Mouse (Mus musculus) heart, embryonic 12.5 days (tissue): Measurements from ENCODE around the gene Ccr1l1. TPM values are rescaled to one million over a fixed set of nuclear protein-coding genes. Genes with fewer than 3 reads are reported as not detected.
"Not testable (repeated sequence)": the region's sequence is repeated elsewhere in the genome, so short reads cannot be mapped to it uniquely, and the experiment has no call there.

Source experiments
- ATAC-seq: fragments of 200-750 bp; cut with Nextera tagmentation; 2 replicates; pipeline ENCODE4 v1.8.0; 2017; ENCODE audit warnings: moderate TSS enrichment, moderate library complexity; ENCODE audit not compliant: insufficient number of reproducible peaks, low FRiP score
- H3K27ac ChIP-seq: fragments of 300-500 bp; sonication (generic); 2 replicates; pipeline ENCODE4 v1.5.1; 2016; ENCODE audit warnings: mild to moderate bottlenecking, moderate library complexity; ENCODE audit not compliant: poor library complexity, severe bottlenecking
- H3K27me3 ChIP-seq: fragments of 300-500 bp; sonication (generic); replicated peaks from 2 replicates; pipeline ENCODE4 v1.6.1; 2016; ENCODE audit warnings: mild to moderate bottlenecking, moderate library complexity
- H3K36me3 ChIP-seq: fragments of 300-500 bp; sonication (generic); 2 replicates; pipeline ENCODE4 v1.6.1; 2016; ENCODE audit warnings: mild to moderate bottlenecking, moderate library complexity
- H3K4me1 ChIP-seq: fragments of 300-500 bp; sonication (generic); replicated peaks from 2 replicates; pipeline ENCODE4 v1.6.1; 2016; ENCODE audit warnings: mild to moderate bottlenecking
- H3K4me2 ChIP-seq: fragments of 300-500 bp; sonication (generic); 2 replicates; pipeline ENCODE4 v1.6.1; 2016; ENCODE audit warnings: mild to moderate bottlenecking, moderate library complexity
- H3K4me3 ChIP-seq: fragments of 300-500 bp; sonication (generic); 2 replicates; pipeline ENCODE4 v1.5.1; 2016; ENCODE audit warnings: mild to moderate bottlenecking
- H3K9ac ChIP-seq: fragments of 300-500 bp; sonication (generic); 2 replicates; pipeline ENCODE4 v1.6.1; 2016; ENCODE audit warnings: mild to moderate bottlenecking, moderate library complexity
- H3K9me3 ChIP-seq: fragments of 300-500 bp; sonication (generic); replicated peaks from 2 replicates; pipeline ENCODE4 v1.6.1; 2016; ENCODE audit warnings: mild to moderate bottlenecking, moderate library complexity
- WGBS: fragments of 180-500 bp; shearing (Covaris S2); methylation state at CpG from one replicate; pipeline ENCODE4 v1.1.7; 2016; 5-methylcytosine and 5-hydroxymethylcytosine counted together
- polyA plus RNA-seq: library from polyadenylated mRNA; unstranded; fragments of >200 nt; fragmentation: Nextera tagmentation; extraction: Ambion mirVana; gene quantifications from 2 replicates; pipeline ENCODE4 v1.2.1, GENCODE M21; 2016

Ccr1l1 gene
- polyA plus RNA-seq, 1 experiment from 2014 or later, result not detected

- Histone ChIP-seq H3K4me2 (no peak overlapping the region), H3K4me3 (no peak overlapping the region), H3K27ac (no peak overlapping the region), H3K9ac (no peak overlapping the region), H3K4me1 (no peaks in the 10 kb centered on the region), H3K9me3 (no peaks in the 10 kb centered on the region), H3K36me3 (no peaks in the 10 kb centered on the region), H3K27me3 (no peaks in the 10 kb centered on the region)
- no peak for ATAC-seq
Measured at GRCm38 (mm10) chr9:123984943-123985342, 6.7 kb upstream of the Ccr1l1 start.

- no peaks in the 10 kb centered on the region for H3K27me3 ChIP-seq
- H3K9ac ChIP-seq, result no peak overlapping the region
- 70% methylated on average over 1 of the region's 1 CpGs for WGBS
- H3K9me3 ChIP-seq, result no peaks in the 10 kb centered on the region
- no peak for ATAC-seq
- H3K4me2 ChIP-seq, result no peak overlapping the region
- no peak overlapping the region for H3K4me3 ChIP-seq
- H3K4me1 ChIP-seq, result no peaks in the 10 kb centered on the region
- no peaks in the 10 kb centered on the region for H3K36me3 ChIP-seq
- no peak overlapping the region for H3K27ac ChIP-seq
Measured at GRCm38 (mm10) chr9:123982720-123983119, 4.5 kb upstream of the Ccr1l1 start.

GRCm38 (mm10) chr9:123981909-123982308, 3.7 kb upstream of the Ccr1l1 start:
- Histone ChIP-seq H3K4me2 (no peak overlapping the region), H3K9me3 (no peaks in the 10 kb centered on the region), H3K9ac (no peak overlapping the region), H3K27me3 (no peaks in the 10 kb centered on the region), H3K27ac (no peak overlapping the region), H3K4me1 (no peaks in the 10 kb centered on the region), H3K36me3 (no peaks in the 10 kb centered on the region), H3K4me3 (no peak overlapping the region)
- WGBS, result 68% methylated on average over 4 of the region's 4 CpGs
- ATAC-seq, result peak; percentile 69

- peak; percentile 51; the same call in 1 of the 2 replicates for ATAC-seq
- H3K27ac ChIP-seq, H3K9me3 ChIP-seq, H3K9ac ChIP-seq, H3K4me1 ChIP-seq, H3K4me3 ChIP-seq, H3K4me2 ChIP-seq, H3K36me3 ChIP-seq, H3K27me3 ChIP-seq: not testable (repeated sequence)
- no CpG with 5 or more reads among the region's 3 CpGs for WGBS
Measured at GRCm38 (mm10) chr9:123980858-123981475, 2.8 kb upstream of the Ccr1l1 start.

GRCm38 (mm10) chr9:123976876-123977663, 1.1 kb downstream of the Ccr1l1 start:
- H3K27me3 ChIP-seq, result no peaks in the 10 kb centered on the region
- no peak overlapping the region for H3K4me2 ChIP-seq
- no peak overlapping the region for H3K27ac ChIP-seq
- H3K9ac ChIP-seq, result no peak overlapping the region
- no peak overlapping the region for H3K4me3 ChIP-seq
- 75% methylated on average over 9 of the region's 9 CpGs for WGBS
- no peaks in the 10 kb centered on the region for H3K4me1 ChIP-seq
- ATAC-seq, result no peak
- H3K36me3 ChIP-seq, result no peaks in the 10 kb centered on the region
- H3K9me3 ChIP-seq, result no peaks in the 10 kb centered on the region

- Histone ChIP-seq H3K4me2 (no peak overlapping the region), H3K27me3 (no peaks in the 10 kb centered on the region), H3K9ac (no peak overlapping the region), H3K36me3 (no peaks in the 10 kb centered on the region), H3K9me3 (no peaks in the 10 kb centered on the region), H3K27ac (no peak overlapping the region), H3K4me1 (no peaks in the 10 kb centered on the region), H3K4me3 (no peak overlapping the region)
- ATAC-seq, result no peak
- WGBS, result 64% methylated on average over 2 of the region's 2 CpGs
Measured at GRCm38 (mm10) chr9:123975630-123976029, 2.6 kb downstream of the Ccr1l1 start.

GRCm38 (mm10) chr9:123968290-123968912, 9.8 kb downstream of the Ccr1l1 start, which contains the start of gene Ccr1:
Gene Ccr1, minus strand, starts transcription at chr9:123968692.
- no peaks in the 10 kb centered on the region for H3K36me3 ChIP-seq
- ATAC-seq, result no peak
- H3K4me3 ChIP-seq, result no peak within 1 kb of the TSS
- H3K27ac ChIP-seq, result no peak within 1 kb of the TSS
- no peaks in the 10 kb centered on the region for H3K4me1 ChIP-seq
- no peak within 1 kb of the TSS for H3K9ac ChIP-seq
- WGBS, result 92% methylated on average over 1 of the region's 1 CpGs
- H3K9me3 ChIP-seq, result no peaks in the 10 kb centered on the region
- no peaks in the 10 kb centered on the region for H3K27me3 ChIP-seq
- H3K4me2 ChIP-seq, result no peak within 1 kb of the TSS

GRCm38 (mm10) chr9:123966858-123967495, 11.2 kb downstream of the Ccr1l1 start:
- not testable (repeated sequence) for H3K4me2 ChIP-seq, H3K9ac ChIP-seq, H3K4me3 ChIP-seq, ATAC-seq, H3K36me3 ChIP-seq, H3K27ac ChIP-seq, H3K27me3 ChIP-seq, H3K9me3 ChIP-seq, H3K4me1 ChIP-seq
- 56% methylated on average over 1 of the region's 4 CpGs for WGBS

GRCm38 (mm10) chr9:123964776-123965175, 13.4 kb downstream of the Ccr1l1 start:
- H3K4me3 ChIP-seq, result no peak overlapping the region
- H3K4me1 ChIP-seq, result no peaks in the 10 kb centered on the region
- no peak overlapping the region for H3K4me2 ChIP-seq
- no peaks in the 10 kb centered on the region for H3K27me3 ChIP-seq
- no peaks in the 10 kb centered on the region for H3K9me3 ChIP-seq
- 71% methylated on average over 3 of the region's 3 CpGs for WGBS
- H3K36me3 ChIP-seq, result no peaks in the 10 kb centered on the region
- ATAC-seq, result no peak
- H3K27ac ChIP-seq, result no peak overlapping the region
- no peak overlapping the region for H3K9ac ChIP-seq

GRCm38 (mm10) chr9:123960161-123960560, 18.0 kb downstream of the Ccr1l1 start:
- Histone ChIP-seq H3K36me3 (no peaks in the 10 kb centered on the region), H3K4me3 (no peak overlapping the region), H3K27me3 (no peaks in the 10 kb centered on the region), H3K27ac (no peak overlapping the region), H3K4me1 (no peaks in the 10 kb centered on the region), H3K9ac (no peak overlapping the region), H3K4me2 (no peak overlapping the region), H3K9me3 (no peaks in the 10 kb centered on the region)
- WGBS, result 77% methylated on average over 1 of the region's 1 CpGs
- no peak for ATAC-seq

- ATAC-seq, result peak; percentile 82
- no peak overlapping the region for H3K9ac ChIP-seq
- H3K36me3 ChIP-seq, result no peaks in the 10 kb centered on the region
- no peaks in the 10 kb centered on the region for H3K27me3 ChIP-seq
- no peaks in the 10 kb centered on the region for H3K4me1 ChIP-seq
- no peak overlapping the region for H3K27ac ChIP-seq
- no peak overlapping the region for H3K4me2 ChIP-seq
- 46% methylated on average over 3 of the region's 3 CpGs for WGBS
- H3K4me3 ChIP-seq, result no peak overlapping the region
- no peaks in the 10 kb centered on the region for H3K9me3 ChIP-seq
Measured at GRCm38 (mm10) chr9:123957911-123958413, 20.2 kb downstream of the Ccr1l1 start.
